Mouse (Mus musculus) MEL (cell line): Measurements from ENCODE around the gene Plin2. TPM values are rescaled to one million over a fixed set of nuclear protein-coding genes. Genes with fewer than 3 reads are reported as not detected.
"Not testable (repeated sequence)": the region's sequence is repeated elsewhere in the genome, so short reads cannot be mapped to it uniquely, and the experiment has no call there.

Experiments
- DNase-seq: peaks from one replicate; pipeline ENCODE4 v3.0.0; 2011; ENCODE audit warnings: low read depth, low spot score
- H3K27ac ChIP-seq: 2 replicates; pipeline ENCODE4 v1.5.1; 2012; ENCODE audit warnings: low read depth, mild to moderate bottlenecking, control low read depth, low read length, moderate library complexity; ENCODE audit not compliant: control insufficient read depth
- H3K27me3 ChIP-seq, 2 experiments: fragments of 150-350 bp in 1 of 2; sonication (generic) in 1 of 2; 2 replicates each; pipeline ENCODE4 v1.6.1; 2012; ENCODE audit warnings: low read length in 2 of 2, mild to moderate bottlenecking in 2 of 2, improper control_type of control experiment in 1 of 2, moderate library complexity in 1 of 2; ENCODE audit not compliant: insufficient read depth in 2 of 2, control insufficient read depth in 1 of 2
- H3K36me3 ChIP-seq, 2 experiments: 2 replicates each; pipeline ENCODE4 v1.6.1; 2012 to 2014; ENCODE audit warnings: low read length in 2 of 2, improper control_type of control experiment in 1 of 2, inconsistent platforms in 1 of 2, mild to moderate bottlenecking in 1 of 2; ENCODE audit not compliant: insufficient read depth in 2 of 2, control insufficient read depth in 1 of 2
- H3K4me1 ChIP-seq, 2 experiments: fragments of 150-350 bp in 1 of 2; sonication (generic) in 1 of 2; 2 replicates each; pipeline ENCODE4 v1.6.1; 2012; ENCODE audit warnings: low read length in 2 of 2, improper control_type of control experiment in 1 of 2, mild to moderate bottlenecking in 1 of 2; ENCODE audit not compliant: insufficient read depth in 2 of 2, control insufficient read depth in 1 of 2
- H3K4me3 ChIP-seq, 2 experiments: fragments of 150-350 bp in 1 of 2; sonication (generic) in 1 of 2; 2 replicates each; pipeline ENCODE4 v1.5.1; 2012; ENCODE audit warnings: low read depth in 2 of 2, low read length in 2 of 2, mild to moderate bottlenecking in 2 of 2, moderate library complexity in 2 of 2, control low read depth in 1 of 2, improper control_type of control experiment in 1 of 2; ENCODE audit not compliant: control insufficient read depth in 1 of 2, insufficient read depth in 1 of 2
- H3K79me2 ChIP-seq: 2 replicates; pipeline ENCODE4 v1.6.1; 2012; ENCODE audit warnings: mild to moderate bottlenecking, low read length, moderate library complexity; ENCODE audit not compliant: control insufficient read depth, poor library complexity, insufficient read depth
- H3K9ac ChIP-seq: 2 replicates; pipeline ENCODE4 v1.6.1; 2012; ENCODE audit warnings: low read depth, mild to moderate bottlenecking, control low read depth, low read length, moderate library complexity; ENCODE audit not compliant: control insufficient read depth, poor library complexity, severe bottlenecking
- H3K9me3 ChIP-seq: fragments of 150-350 bp; sonication (generic); replicated peaks from 2 replicates; pipeline ENCODE4 v1.6.1; 2012; ENCODE audit warnings: mild to moderate bottlenecking, low read length, improper control_type of control experiment, moderate library complexity; ENCODE audit not compliant: insufficient read depth
- EP300 ChIP-seq, 2 experiments: IDR thresholded peaks; 2 replicates each; pipeline ENCODE4 v1.6.1; 2011; ENCODE audit warnings: improper control_type of control experiment in 2 of 2, low read length in 2 of 2, low read depth in 1 of 2, mild to moderate bottlenecking in 1 of 2
- ETS1 ChIP-seq: IDR thresholded peaks from 2 replicates; pipeline ENCODE4 v1.6.1; 2012; ENCODE audit warnings: low read depth, mild to moderate bottlenecking, inconsistent platforms, low read length, improper control_type of control experiment, moderate library complexity
- MYB ChIP-seq: IDR thresholded peaks from 2 replicates; pipeline ENCODE4 v1.6.1; 2011; ENCODE audit warnings: mild to moderate bottlenecking, low read depth, low read length, improper control_type of control experiment
- NELFE ChIP-seq: IDR thresholded peaks from 2 replicates; pipeline ENCODE4 v1.6.1; 2011; ENCODE audit warnings: low read depth, low read length, improper control_type of control experiment
- SIN3A ChIP-seq: IDR thresholded peaks from 2 replicates; pipeline ENCODE4 v1.6.1; 2012; ENCODE audit warnings: low read length, improper control_type of control experiment, inconsistent platforms
- TBP ChIP-seq: IDR thresholded peaks from 2 replicates; pipeline ENCODE4 v1.8.0; 2011; ENCODE audit warnings: low read depth, low read length, improper control_type of control experiment
- TCF12 ChIP-seq: IDR thresholded peaks from 2 replicates; pipeline ENCODE4 v1.6.1; 2014; ENCODE audit warnings: low read depth, mild to moderate bottlenecking, inconsistent platforms, low read length, improper control_type of control experiment, moderate library complexity
- UBTF ChIP-seq: IDR thresholded peaks from 2 replicates; pipeline ENCODE4 v1.6.1; 2012; ENCODE audit warnings: low read depth, mild to moderate bottlenecking, inconsistent platforms, low read length, improper control_type of control experiment, moderate library complexity, borderline replicate concordance; ENCODE audit not compliant: insufficient read depth
- ZKSCAN1 ChIP-seq: IDR thresholded peaks from 2 replicates; pipeline ENCODE4 v1.6.1; 2012; ENCODE audit warnings: low read depth, mild to moderate bottlenecking, inconsistent platforms, low read length, improper control_type of control experiment, moderate library complexity
- polyA plus RNA-seq, 2 experiments: library from polyadenylated mRNA; stranded (reverse) in 1 of 2; unstranded in 1 of 2; fragments of >175 nt in 1 of 2; fragments of >200 nt in 1 of 2; gene quantifications; 2 replicates each; pipeline versions ENCODE4 v1.2.1 to v1.2.4; 2012; ENCODE audit warnings: low replicate concordance in 2 of 2, low read depth in 1 of 2; ENCODE audit not compliant: insufficient read length in 2 of 2, insufficient read depth in 1 of 2, missing spikeins in 1 of 2
- total RNA-seq: library from RNA; depleted of rRNA; stranded (reverse); fragments of 300-350 nt; gene quantifications from 2 replicates; pipeline ENCODE4 v1.2.3, GENCODE M21; 2012

Gene Plin2
- total and polyA plus RNA-seq, 3 experiments: 75.9 to 92.2 TPM; not detected in 1

GRCm38 (mm10) chr4:86669241-86669753 lies 563 bp downstream of the Plin2 start:
- TF ChIP-seq EP300 (IDR thresholded peaks at IDR 0.05; ENCODE audit: low read depth in 1 of 2, low read length in 2 of 2): peak in 1 of 2 experiments; percentile 5; a peak in 1 of 4 replicates
- TF ChIP-seq NELFE: 0 out of 2 replicates have a peak, but pooled peaks have one; percentile 20
- TF ChIP-seq TBP: peak; percentile 71
- TF ChIP-seq ETS1: 0 out of 2 replicates have a peak, but pooled peaks have one; percentile 11
- H3K36me3 ChIP-seq: peaks cover 2 to 69% of the 10 kb centered on the region in 2 experiments; a peak in 3 of 4 replicates
- peak overlapping the region; percentile 85 for H3K27ac ChIP-seq
- H3K9me3 ChIP-seq, H3K27me3 ChIP-seq: not testable (repeated sequence)
- peaks cover 12% of the 10 kb centered on the region for H3K79me2 ChIP-seq
- DNase-seq: peak; percentile 70
- H3K4me3 ChIP-seq: peak overlapping the region; percentile 82 to 98
- H3K9ac ChIP-seq: peak overlapping the region; percentile 91
- H3K4me1 ChIP-seq: peaks cover 47 to 72% of the 10 kb centered on the region in 2 experiments

- H3K4me3 ChIP-seq: peak overlapping the region; percentile 82 to 98
- peak overlapping the region; percentile 91 for H3K9ac ChIP-seq
These were observed 1.4 kb downstream of the Plin2 start for GRCm38 (mm10) chr4:86668290-86669000.

GRCm38 (mm10) chr4:86665596-86665995 lies 4.3 kb downstream of the Plin2 start:
- Histone ChIP-seq H3K27ac (no peak overlapping the region), H3K4me3 (no peak overlapping the region), H3K27me3 (no peaks in the 10 kb centered on the region)
- TF ChIP-seq SIN3A: 0 out of 2 replicates have a peak, but pooled peaks have one; percentile 26
- TF ChIP-seq UBTF: no peak
- 0 out of 2 replicates have a peak, but pooled peaks have one; percentile 19 for TF ChIP-seq ETS1
- TF ChIP-seq, all 39 proteins: peak for 2
- Histone ChIP-seq H3K9me3 (no peaks in the 10 kb centered on the region), H3K79me2 (peaks cover 12% of the 10 kb centered on the region), H3K4me1 (peaks cover 22 to 40% of the 10 kb centered on the region in 2 experiments), H3K36me3 (peaks cover 2 to 44% of the 10 kb centered on the region in 2 experiments), H3K9ac (no peak overlapping the region)
- DNase-seq: peak; percentile 52

More at GRCm38 (mm10) chr4:86668290-86669000, 1.4 kb downstream of the Plin2 start:
- no peak for DNase-seq
- Histone ChIP-seq H3K79me2 (peaks cover 12% of the 10 kb centered on the region), H3K27me3 (no peaks in the 10 kb centered on the region), H3K4me1 (peaks cover 46 to 67% of the 10 kb centered on the region in 2 experiments), H3K9me3 (no peaks in the 10 kb centered on the region), H3K27ac (peak overlapping the region; percentile 85), H3K36me3 (peaks cover 2 to 69% of the 10 kb centered on the region in 2 experiments; a peak in 3 of 4 replicates)
- TF ChIP-seq MYB: no peak
- TF ChIP-seq TCF12: no peak
- TF ChIP-seq ZKSCAN1: no peak
- no peak for TF ChIP-seq EP300 (IDR thresholded peaks at IDR 0.05; ENCODE audit: low read depth in 1 of 2, low read length in 2 of 2)
